Mouse (Mus musculus) lung, postnatal 14 days (tissue): ENCODE results near the gene Rarb.

ENCODE experiments used
- DNase-seq: peaks from one replicate; pipeline ENCODE4 v3.0.0; 2021

The Rarb gene

GRCm38 (mm10) chr14:16733595-16734298, 85.2 kb downstream of the Rarb start:
- no peak for DNase-seq

DNA sequence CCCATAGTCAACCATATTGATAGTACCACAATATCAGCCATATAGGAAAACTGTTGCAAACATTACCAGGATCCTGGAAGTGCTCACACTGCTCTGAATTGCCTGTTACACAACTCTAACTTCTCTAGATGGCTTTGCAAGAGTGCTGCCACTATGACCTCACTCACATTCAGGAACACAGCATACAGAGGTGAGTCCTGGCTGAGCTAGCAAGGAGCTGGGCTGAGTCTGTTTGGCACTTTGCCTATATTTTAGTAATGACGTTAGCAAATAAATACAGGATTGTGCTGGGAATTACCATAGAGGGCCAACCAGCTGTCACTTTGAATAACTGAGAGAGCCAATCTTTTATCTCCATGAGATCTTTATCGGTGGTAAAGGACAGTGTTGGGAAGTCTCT, 86.9 kb downstream of the Rarb start:
- DNase-seq, result no peak

- DNase-seq, result no peak
Observed at GRCm38 (mm10) chr14:16728175-16728838, 90.6 kb downstream of the Rarb start.

DNA sequence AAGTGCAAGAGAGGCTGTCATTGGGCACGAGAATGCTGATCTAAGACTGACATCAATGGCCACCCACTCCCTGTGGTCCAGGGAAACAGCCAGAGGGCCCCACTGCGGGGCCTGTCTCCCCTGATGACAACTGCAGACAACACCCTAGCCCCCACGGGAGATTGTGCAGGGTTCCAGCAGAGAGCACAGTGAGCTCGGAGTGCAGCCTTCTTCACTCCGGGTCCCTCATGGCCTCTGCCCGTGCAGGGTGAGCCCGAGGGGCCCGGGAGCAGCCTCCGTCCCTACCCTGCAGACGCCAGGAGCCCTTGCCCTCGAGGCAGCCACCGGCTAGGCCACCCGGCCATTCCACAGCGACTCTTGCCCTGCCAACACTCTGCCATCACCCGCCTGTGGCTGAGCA, 95.0 kb downstream of the Rarb start:
- no peak for DNase-seq

GRCm38 (mm10) chr14:16717821-16718220, 101.1 kb downstream of the Rarb start:
- no peak for DNase-seq

- no peak for DNase-seq
Observed at GRCm38 (mm10) chr14:16714344-16714955, 104.5 kb downstream of the Rarb start.

DNA sequence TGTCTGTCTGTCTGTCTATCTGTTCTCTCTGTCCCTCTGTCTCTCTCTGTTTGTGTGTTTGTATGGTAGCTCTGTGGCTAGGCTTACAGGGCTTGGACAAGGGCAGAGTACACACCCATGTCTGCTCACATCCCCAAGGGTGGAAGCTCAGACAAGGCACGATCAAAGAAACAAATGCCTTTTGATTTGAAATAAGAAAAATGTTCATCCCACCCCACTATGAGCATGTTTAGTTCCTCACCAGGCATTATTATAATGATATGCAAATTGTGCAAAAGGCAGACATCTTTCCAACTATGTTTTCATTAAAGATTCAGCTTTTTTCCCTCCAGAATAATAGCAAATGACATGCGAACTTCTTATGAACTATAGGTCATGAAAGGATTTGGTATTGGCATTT, 105.2 kb downstream of the Rarb start:
- DNase-seq, result no peak

GRCm38 (mm10) chr14:16699228-16699627, 119.7 kb downstream of the Rarb start:
- DNase-seq, result no peak

DNA sequence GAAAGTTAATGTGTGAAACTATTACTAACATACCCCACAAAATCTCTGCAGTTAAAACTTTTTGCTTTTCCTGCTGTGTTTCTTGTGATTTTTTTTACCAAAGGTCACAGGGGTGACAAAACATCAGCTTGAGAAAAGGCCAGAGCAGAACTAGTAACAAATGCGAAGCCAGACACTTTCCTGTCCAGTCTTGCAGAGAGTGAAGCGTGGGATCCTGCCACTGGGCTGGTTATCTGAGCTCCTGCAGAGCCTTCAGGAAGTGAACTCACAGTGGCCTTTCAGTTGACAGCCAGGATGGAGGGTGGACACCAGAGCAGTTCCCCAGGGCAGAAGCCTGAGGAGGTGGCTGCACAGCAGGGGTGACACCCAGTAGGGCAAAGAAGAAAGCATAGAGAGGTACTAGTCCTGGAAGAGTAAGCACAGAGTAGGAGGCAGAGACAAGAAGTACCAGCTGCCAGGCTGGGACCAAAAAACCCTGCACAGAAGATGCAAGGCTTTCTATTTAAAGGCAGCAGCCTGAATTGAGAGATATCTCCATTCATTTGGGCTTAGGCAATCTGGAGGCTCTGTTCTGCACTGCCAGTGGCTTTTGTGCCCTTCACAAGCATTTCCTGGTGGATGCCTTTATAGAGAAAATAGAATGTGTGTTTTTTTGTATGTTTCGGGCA, 123.4 kb downstream of the Rarb start:
- DNase-seq, result peak; percentile 12

- no peak for DNase-seq
Observed at GRCm38 (mm10) chr14:16678335-16678734, 140.6 kb downstream of the Rarb start.

DNA sequence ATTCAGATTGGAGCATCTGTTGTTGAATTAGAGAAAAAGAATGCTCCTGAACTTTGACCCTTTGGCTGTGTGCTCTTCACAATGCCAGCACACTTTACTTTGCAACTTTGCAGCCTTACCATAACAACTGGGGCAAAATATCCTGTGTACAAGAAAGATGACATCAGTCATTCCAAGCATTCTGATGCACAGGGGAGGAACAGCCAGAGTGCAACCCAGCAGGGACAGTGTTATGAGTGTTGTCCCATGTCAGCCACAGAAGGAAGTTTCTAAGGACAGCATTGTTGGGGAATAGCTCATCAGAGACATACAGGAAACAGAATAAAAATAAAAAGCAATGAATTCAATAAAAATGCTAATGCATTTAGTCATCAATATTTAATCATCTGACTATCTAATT, 141.9 kb downstream of the Rarb start:
- DNase-seq, result no peak

GRCm38 (mm10) chr14:16670571-16670970, 148.4 kb downstream of the Rarb start:
- DNase-seq, result no peak

- DNase-seq, result no peak
Observed at GRCm38 (mm10) chr14:16639153-16639943, 179.6 kb downstream of the Rarb start.

- no peak for DNase-seq
Observed at GRCm38 (mm10) chr14:16613975-16614374, 205.0 kb downstream of the Rarb start.

- no peak for DNase-seq
Observed at GRCm38 (mm10) chr14:16605480-16605879, 213.5 kb downstream of the Rarb start.

DNA sequence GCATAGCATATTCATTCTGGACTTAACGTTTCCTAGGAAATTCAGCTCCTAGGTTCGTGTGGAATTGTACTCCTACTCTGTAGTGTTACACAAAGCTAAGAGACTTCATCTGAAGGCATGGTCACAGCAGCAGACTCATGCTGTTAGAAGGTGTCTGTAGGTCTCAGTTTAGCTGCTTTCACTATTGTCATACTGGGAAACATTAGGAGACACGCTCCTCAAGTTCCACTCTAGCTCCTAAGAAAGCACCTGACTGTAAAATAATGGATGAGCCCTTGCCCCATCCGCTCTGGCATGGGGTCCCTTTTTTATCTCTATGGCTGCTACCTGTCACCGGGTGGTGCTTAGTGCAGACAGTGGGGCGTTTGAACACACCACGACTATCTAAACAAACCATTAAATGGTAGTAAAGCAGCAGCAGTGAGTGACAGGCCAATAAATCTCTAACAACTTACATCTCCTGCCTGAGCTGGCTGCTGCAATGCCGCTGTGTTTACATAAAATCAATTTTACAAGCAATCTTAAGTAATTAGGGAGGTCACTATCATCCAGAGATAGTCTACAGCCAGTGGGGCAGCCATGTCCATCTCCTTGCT, 214.4 kb downstream of the Rarb start:
- DNase-seq, result no peak

GRCm38 (mm10) chr14:16603040-16603590, 215.8 kb downstream of the Rarb start:
- peak; percentile 3 for DNase-seq

GRCm38 (mm10) chr14:16599224-16599623, 219.7 kb downstream of the Rarb start:
- DNase-seq, result no peak

GRCm38 (mm10) chr14:16598074-16598501, 220.9 kb downstream of the Rarb start:
- DNase-seq, result no peak

- DNase-seq, result no peak
Observed at GRCm38 (mm10) chr14:16589139-16589538, 229.8 kb downstream of the Rarb start.

DNA sequence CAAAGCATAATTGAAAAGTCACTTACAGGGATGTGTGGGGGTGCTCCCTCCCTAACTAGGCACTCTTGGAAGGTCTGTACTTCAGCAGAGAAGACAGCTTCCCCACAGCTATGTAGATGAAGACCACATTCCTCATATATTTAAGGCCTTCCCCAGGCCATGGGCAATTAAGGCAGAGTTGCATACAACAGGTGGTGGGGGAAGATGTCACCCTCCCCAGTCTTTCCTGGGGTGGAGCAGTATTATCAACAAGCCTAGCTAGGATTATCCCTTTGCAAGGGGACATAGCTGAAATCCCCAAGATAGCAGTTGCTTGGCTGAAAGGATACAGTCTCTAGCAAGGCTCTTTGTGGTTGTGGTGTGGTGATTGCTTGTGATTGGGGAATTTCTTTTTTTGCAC, 240.9 kb downstream of the Rarb start:
- no peak for DNase-seq

DNA sequence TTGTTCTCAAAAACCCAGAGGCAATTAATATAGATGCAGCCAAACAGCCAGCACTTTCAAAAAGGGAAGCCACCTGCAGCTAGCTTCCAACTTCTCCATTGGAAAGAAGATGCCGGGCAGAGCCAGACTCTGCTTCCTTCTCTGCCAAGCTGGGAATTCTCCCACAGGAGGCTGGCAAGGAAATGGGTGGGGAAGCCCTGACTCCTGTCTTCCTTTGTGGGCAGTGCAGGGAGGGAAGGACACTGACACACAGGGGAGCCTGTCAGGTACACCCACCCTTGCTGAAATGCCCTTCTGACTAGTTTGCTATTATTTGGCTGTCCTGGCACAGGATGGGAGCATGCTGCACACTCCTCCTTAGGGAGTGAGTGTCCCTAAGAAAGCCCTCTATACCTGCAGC, 241.9 kb downstream of the Rarb start:
- no peak for DNase-seq
